Mouse (Mus musculus) bone marrow, adult 2 months (tissue): Measurements from ENCODE around the gene Fcgrt. TPM values are rescaled to one million over a fixed set of nuclear protein-coding genes. Genes with fewer than 3 reads are reported as not detected.
"Not testable (repeated sequence)": the region's sequence is repeated elsewhere in the genome, so short reads cannot be mapped to it uniquely, and the experiment has no call there.

Experiments used
- H3K27ac ChIP-seq: fragments of 200-500 bp; 2 replicates; pipeline ENCODE4 v1.5.1; 2012; ENCODE audit warnings: low read depth, mild to moderate bottlenecking, control low read depth, inconsistent platforms, low read length; ENCODE audit not compliant: control insufficient read depth, poor library complexity, insufficient read depth
- H3K4me1 ChIP-seq: fragments of 200-500 bp; 2 replicates; pipeline ENCODE4 v1.6.1; 2011; ENCODE audit warnings: low read length; ENCODE audit not compliant: control insufficient read depth, insufficient read depth
- H3K4me3 ChIP-seq: fragments of 200-500 bp; replicated peaks from 2 replicates; pipeline ENCODE3; 2011; ENCODE audit warnings: mild to moderate bottlenecking, low read depth, low read length, control low read depth; ENCODE audit not compliant: control insufficient read depth
- CTCF ChIP-seq: fragments of 200-500 bp; IDR thresholded peaks from 2 replicates; pipeline ENCODE4 v1.5.1; 2011; ENCODE audit warnings: low read length, control low read depth; ENCODE audit not compliant: control insufficient read depth, insufficient read depth
- POLR2A ChIP-seq: fragments of 200-500 bp; IDR thresholded peaks from 2 replicates; pipeline ENCODE4 v1.6.1; 2011; ENCODE audit warnings: low read depth, mild to moderate bottlenecking, control low read depth, low read length, borderline replicate concordance; ENCODE audit not compliant: control insufficient read depth
- WGBS: fragments of 180-500 bp; shearing (Covaris S2); methylation state at CpG from one replicate; pipeline ENCODE4 v1.1.7; 2018; 5-methylcytosine and 5-hydroxymethylcytosine counted together
- polyA plus RNA-seq: library from polyadenylated mRNA; stranded (reverse); fragments of >200 nt; gene quantifications from 2 replicates; pipeline ENCODE4 v1.2.4, GENCODE M21; 2011; ENCODE audit warnings: low replicate concordance; ENCODE audit not compliant: missing spikeins, insufficient read depth, insufficient read length

Gene Fcgrt
- polyA plus RNA-seq, 1 experiment = 19.1 TPM

- TF ChIP-seq POLR2A (no peak), CTCF (peak; percentile 38)
- Histone ChIP-seq H3K4me1 (no peaks in the 10 kb centered on the region), H3K4me3 (no peak overlapping the region), H3K27ac (no peak overlapping the region)
- 83% methylated on average over 8 of the region's 8 CpGs for WGBS
Measured at GRCm38 (mm10) chr7:45098541-45099240, 5.0 kb downstream of the Fcgrt start.

- Histone ChIP-seq H3K4me1 (no peaks in the 10 kb centered on the region), H3K27ac (no peak overlapping the region), H3K4me3 (no peak overlapping the region)
- no peak for TF ChIP-seq CTCF
- TF ChIP-seq POLR2A = no peak
- 7% methylated on average over 6 of the region's 6 CpGs for WGBS
Measured at GRCm38 (mm10) chr7:45097479-45097878, 6.2 kb downstream of the Fcgrt start.

GRCm38 (mm10) chr7:45095965-45096364 is 7.7 kb downstream of the Fcgrt start:
- H3K4me1 ChIP-seq, H3K4me3 ChIP-seq, H3K27ac ChIP-seq: not testable (repeated sequence)
- 88% methylated on average over 14 of the region's 14 CpGs for WGBS

GRCm38 (mm10) chr7:45095367-45095766 is 8.3 kb downstream of the Fcgrt start:
- no peaks in the 10 kb centered on the region for H3K4me1 ChIP-seq
- no peak overlapping the region for H3K4me3 ChIP-seq
- 70% methylated on average over 6 of the region's 6 CpGs for WGBS
- H3K27ac ChIP-seq = no peak overlapping the region
- TF ChIP-seq POLR2A = no peak
- TF ChIP-seq CTCF = no peak

GRCm38 (mm10) chr7:45094121-45094520 is 9.5 kb downstream of the Fcgrt start:
- WGBS = 72% methylated on average over 7 of the region's 7 CpGs
- no peaks in the 10 kb centered on the region for H3K4me1 ChIP-seq
- TF ChIP-seq POLR2A (no peak), CTCF (no peak)

GRCm38 (mm10) chr7:45093516-45093905 is 10.1 kb downstream of the Fcgrt start:
- H3K4me3 ChIP-seq = no peak overlapping the region
- 51% methylated on average over 18 of the region's 18 CpGs for WGBS
- H3K27ac ChIP-seq = no peak overlapping the region
- TF ChIP-seq POLR2A (no peak), CTCF (no peak)
- H3K4me1 ChIP-seq = no peaks in the 10 kb centered on the region

More at GRCm38 (mm10) chr7:45094121-45094520, 9.5 kb downstream of the Fcgrt start:
- no peak overlapping the region for H3K4me3 ChIP-seq
- H3K27ac ChIP-seq = no peak overlapping the region

GRCm38 (mm10) chr7:45092828-45093515 is 10.7 kb downstream of the Fcgrt start:
- TF ChIP-seq CTCF (no peak), POLR2A (no peak)
- 70% methylated on average over 12 of the region's 12 CpGs for WGBS
- H3K4me3 ChIP-seq = no peak overlapping the region
- H3K27ac ChIP-seq = no peak overlapping the region
- H3K4me1 ChIP-seq = no peaks in the 10 kb centered on the region

- Histone ChIP-seq H3K27ac (no peak within 1 kb of the TSS), H3K4me1 (no peaks in the 10 kb centered on the region), H3K4me3 (peak within 1 kb of the TSS; percentile 31)
- under 1% methylated on average over 16 of the region's 16 CpGs for WGBS
- TF ChIP-seq CTCF = no peak
- peak; percentile 27; the same call in 1 of the 2 replicates for TF ChIP-seq POLR2A
Measured at GRCm38 (mm10) chr7:45092048-45092447, 11.6 kb downstream of the Fcgrt start, which contains the start of gene Rcn3. Rcn3 (minus strand) TSS chr7:45092221.
